Mouse (Mus musculus) urinary bladder, postnatal 25 days (tissue): ENCODE measurements around the gene Nt5dc2.

ENCODE experiments used
- DNase-seq: peaks from one replicate; pipeline ENCODE4 v3.0.0; 2022; ENCODE audit warnings: low spot score

Nt5dc2 gene

DNA sequence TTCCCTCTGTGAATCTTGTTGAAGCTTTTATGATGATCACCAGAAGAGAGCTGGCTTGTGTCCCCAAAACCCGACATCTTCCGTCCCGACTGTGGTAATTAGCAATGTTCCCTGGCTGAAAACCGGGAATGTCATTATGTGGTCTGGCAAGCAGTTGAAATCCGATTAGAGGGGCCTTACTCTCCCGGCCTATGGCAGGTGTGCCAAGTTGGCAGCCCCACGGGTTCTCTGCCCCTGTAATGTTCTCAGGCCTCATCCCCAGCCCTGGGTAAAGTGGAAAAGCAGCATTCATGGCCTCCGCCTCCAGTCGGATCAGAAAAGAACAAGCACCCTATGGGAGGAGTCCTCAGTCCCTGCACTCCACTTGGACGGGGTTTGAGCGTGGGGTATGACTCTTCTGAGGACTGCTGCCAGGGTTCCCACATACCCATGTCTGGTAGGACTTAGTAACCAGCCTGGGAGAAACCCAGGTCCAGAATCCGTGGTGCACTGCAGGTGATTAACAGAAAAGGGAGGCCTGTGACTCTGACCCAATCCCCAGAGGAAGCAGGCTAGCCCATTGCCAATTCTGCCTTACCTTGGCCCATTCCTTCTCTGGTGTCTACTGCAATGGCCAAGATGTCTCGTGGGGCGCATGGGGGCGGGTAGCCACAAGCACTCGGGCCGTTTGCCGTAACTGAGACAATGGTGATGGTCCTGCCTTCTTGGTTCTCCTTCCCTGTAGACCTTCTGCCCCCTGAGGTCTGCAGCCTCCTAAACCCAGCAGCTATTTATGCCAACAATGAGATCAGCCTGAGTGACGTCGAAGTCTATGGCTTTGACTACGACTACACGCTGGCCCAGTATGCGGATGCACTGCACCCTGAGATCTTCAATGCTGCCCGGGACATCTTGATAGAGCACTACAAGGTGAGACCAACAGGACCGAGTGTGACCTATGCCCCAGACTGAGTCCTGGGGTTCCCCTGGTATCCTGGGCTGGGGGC is 3.5 kb downstream of the Nt5dc2 start:
- DNase-seq: no peak

DNA sequence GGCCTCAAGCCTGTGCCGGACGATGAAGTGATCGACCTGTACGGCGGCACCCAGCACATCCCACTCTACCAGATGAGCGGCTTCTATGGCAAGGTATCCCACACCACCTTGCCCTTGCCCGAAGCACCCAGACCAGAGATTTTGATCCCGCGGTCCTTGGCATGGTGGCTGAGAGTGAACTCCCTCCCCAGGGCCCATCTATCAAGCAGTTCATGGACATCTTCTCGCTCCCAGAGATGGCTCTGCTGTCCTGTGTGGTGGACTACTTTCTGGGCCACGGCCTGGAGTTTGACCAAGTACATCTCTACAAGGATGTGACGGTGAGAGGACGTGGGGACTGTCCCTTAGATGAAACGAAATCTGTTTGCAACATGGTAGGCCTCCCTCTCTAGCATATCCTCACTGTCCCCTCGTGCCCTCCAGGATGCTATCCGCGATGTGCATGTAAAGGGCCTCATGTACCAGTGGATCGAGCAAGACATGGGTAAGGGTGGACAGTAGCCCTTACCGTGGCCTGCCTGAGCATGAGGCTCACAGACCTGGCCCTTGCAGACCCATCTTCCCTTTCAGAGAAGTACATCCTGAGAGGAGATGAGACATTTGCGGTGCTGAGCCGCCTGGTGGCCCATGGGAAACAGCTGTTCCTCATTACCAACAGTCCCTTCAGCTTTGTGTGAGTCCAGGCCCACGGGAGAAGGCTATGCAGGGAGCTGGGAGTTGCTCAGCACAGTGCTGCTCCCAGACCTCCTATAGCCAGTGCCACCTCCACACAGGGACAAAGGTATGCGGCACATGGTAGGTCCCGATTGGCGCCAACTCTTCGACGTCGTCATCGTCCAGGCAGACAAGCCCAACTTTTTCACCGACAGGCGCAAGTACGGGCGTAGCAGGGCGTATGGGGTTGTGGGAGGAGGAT is 4.9 kb downstream of the Nt5dc2 start:
- no peak for DNase-seq

DNA sequence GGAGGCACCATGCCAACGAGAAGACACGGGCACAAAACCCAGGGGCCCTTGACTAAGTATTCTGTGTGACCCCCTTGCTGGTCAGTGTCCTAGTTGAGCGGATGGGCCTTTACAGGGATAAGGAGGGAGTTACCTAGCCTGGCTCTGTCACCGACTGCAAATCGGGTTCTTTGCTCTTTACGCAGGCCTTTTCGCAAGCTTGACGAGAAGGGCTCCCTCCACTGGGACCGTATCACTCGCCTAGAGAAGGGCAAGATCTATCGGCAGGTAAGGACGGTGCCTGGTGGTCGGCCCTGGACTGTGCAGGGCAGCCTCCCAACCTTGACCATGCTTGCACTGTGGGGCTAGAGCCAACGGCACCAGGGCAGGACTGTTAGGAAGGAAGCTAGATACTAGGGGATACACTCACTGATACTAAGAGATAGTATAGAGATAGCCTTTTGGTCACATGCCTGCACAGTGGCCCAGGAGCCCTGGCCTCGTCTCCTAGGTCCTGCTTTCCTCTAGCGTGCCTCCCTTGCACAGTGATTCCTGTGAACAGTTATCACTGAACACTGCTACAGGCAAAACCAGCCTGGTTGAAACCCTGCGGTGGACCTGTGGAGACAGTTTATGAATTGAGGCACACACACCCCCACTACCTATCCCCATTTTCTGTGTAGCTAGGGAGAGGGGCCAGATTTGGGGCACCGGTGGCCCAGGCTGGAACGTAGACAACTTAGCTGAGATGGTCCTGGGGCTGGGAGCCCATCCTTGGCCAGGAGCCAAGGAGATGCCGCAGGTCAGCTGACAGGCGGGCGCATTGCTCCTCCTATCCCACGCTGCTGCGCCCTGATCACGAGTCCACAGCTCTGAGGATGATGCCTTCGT is 5.8 kb downstream of the Nt5dc2 start:
- no peak for DNase-seq

GRCm38 (mm10) chr14:31137281-31137595 is 6.4 kb downstream of the Nt5dc2 start:
- DNase-seq: no peak

GRCm38 (mm10) chr14:31137791-31138190 is 6.9 kb downstream of the Nt5dc2 start:
- DNase-seq: no peak

DNA sequence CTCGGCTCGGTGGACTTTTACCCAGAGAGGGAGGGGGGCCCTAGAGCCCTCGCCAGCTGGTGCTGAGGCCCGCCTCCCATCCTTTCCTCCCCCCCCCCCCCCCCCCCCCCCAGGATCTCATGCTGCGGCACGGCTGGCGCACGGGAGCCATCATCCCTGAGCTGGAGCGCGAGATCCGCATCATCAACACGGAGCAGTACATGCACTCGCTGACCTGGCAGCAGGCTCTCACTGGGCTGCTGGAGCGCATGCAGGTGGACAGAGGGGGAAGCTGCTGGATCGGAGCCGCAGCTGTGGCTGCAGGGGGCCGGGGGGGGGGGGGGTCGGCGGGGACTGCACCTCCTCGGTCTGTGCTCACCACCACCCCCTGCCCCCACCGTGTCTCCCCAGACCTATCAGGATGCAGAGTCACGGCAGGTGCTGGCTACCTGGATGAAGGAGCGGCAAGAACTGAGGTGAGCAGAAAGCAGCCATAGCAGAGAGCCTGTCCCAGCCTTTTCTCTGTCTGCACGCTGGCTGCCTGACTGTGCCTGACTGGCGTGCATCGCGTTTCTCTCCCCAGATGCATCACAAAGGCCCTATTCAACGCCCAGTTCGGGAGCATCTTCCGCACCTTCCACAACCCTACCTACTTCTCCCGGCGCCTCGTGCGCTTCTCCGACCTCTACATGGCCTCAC is 7.5 kb downstream of the Nt5dc2 start:
- no peak for DNase-seq

DNA sequence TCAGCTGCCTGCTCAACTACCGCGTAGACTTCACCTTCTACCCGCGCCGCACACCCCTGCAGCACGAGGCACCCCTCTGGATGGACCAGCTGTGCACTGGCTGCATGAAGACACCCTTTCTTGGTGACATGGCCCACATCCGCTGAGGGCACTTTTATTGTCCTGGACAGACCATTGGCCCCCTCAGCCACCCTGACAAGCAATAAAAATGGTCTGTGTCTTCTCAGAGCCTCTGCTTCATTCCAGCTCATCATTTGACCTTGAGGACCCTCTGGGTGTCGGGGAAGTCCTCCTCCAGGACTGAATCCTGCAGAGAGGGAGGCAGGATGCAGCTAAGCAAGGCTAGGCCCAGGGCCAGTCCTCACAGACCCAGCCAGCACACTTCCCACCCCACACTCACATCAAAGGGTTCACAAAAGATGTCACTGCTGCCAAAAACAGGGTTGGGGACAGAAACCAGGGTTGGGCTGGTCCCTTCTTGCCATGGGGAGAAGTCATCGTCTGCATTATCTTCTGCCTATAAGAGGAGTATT is 8.1 kb downstream of the Nt5dc2 start:
- DNase-seq: no peak

- no peak for DNase-seq
Measured at GRCm38 (mm10) chr14:31139666-31140065, 8.8 kb downstream of the Nt5dc2 start.

DNA sequence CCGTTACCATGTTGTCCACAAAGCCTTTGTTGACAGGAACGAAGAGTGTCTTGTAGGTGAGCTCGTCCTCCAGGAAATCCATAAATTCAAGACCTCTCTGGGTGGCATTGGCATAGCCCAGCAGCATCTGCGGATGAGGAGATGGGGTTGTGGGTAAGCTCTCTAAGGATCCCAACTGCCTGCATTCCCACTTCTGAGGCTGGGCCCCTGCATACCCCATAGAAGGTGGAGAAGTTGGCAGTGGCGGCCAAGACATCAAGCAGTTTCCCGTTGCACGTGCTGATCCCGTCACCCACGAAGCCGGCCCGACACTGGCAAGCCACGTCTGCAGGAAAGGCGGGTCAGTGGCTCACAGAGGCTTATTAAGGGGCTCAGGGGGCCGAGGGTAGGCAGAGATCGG is 9.3 kb downstream of the Nt5dc2 start:
- DNase-seq: no peak

DNA sequence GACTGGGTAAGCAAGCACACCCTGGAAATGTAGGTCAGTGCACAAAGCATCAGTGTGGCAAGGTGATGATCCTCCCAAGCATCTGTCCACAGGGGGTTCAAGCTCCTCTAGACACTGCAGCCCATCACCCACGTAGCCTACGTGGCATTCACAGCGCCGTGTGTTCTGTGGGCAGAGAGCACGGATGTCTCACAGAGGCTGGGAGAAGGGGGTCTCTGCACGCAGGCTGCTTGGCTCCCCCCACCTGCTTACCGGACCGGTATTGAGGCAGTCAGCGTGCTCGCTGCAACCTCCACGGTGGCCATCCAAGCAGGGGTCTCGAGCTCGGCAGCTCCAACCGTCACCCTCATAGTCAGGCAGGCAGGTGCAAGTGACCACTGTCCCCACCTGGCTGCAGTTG is 10.2 kb downstream of the Nt5dc2 start:
- DNase-seq: no peak

DNA sequence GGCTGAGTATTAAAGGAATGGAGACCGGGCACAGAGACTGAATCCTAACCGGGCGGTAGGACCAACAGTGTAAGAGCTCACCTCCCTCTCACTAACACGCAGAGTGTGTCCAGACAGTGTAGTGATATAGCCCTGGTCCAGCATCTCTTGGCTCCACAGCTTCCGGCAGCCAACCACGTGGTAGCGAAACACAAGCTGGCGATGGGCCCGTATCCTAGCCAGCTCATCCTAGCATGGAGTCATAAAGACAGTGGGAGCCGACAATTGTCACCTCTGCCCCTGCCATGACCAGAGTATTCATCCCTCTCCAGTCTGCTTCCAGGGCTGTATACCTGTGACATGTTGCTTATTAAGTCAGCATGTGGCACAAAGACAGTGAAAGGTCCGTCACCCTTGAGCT is 14.8 kb downstream of the Nt5dc2 start:
- no peak for DNase-seq

GRCm38 (mm10) chr14:31160196-31161150 is 29.6 kb downstream of the Nt5dc2 start:
- DNase-seq: no peak

GRCm38 (mm10) chr14:31161191-31161590 is 30.3 kb downstream of the Nt5dc2 start:
- DNase-seq: no peak

DNA sequence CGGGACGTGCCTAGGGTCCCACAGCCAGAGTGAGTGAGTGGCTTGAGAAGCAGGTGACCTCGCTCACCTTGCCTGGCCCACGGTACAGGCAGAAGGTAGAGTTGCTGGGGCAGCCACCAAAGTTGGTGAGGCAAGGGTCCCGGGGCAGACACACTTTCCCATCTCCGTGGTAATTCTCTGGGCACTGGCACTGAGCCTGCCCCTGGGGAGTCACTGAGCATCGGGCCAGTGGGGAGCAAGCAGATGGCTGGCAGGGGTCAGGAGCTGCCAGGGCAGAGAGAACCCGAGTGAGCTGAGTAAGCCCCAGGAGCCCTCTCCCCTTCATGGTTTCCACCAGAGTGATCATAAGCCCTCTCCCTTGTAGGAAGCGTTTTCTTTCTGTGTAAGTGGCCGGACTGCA is 30.8 kb downstream of the Nt5dc2 start:
- no peak for DNase-seq

DNA sequence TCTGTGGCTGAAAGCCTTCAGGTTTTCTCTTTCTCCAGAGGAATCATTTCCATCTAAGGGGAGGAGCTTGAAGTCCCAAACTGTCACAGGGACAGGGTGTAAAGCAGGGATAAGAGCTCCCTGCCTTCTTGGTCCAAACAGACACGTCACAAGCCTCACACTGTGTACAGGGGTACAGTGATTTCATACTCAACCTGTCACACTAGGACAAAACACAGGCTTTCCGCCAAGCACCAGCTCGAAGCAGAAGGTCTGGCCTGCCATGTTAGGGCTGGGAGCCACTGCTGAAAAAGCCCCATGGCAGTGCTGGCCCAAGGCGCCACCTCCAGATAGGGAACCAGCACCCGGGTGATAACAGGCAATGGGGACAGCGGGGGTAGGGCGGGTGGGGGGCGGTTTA is 33.2 kb downstream of the Nt5dc2 start:
- no peak for DNase-seq

GRCm38 (mm10) chr14:31165010-31165409 is 34.2 kb downstream of the Nt5dc2 start:
- no peak for DNase-seq

DNA sequence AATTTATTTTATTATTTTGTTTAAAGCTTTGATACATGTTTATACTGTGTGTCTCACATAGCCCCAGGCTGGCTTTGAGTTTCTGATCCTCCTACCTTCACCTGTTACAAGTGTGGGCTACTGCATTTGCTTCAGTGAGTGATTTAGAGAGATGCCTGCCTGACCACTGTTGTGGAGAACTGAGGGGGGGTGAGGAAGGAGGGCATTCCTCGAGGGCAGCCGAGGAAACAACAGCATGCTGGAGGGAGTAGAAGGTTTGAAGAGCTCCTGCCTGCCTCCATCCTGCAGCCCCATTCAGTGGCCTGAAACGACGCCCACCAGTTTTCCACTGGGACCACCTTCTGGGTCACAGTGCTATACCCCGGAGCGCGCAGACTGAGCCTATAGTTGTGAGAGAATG is 34.6 kb downstream of the Nt5dc2 start:
- no peak for DNase-seq

DNA sequence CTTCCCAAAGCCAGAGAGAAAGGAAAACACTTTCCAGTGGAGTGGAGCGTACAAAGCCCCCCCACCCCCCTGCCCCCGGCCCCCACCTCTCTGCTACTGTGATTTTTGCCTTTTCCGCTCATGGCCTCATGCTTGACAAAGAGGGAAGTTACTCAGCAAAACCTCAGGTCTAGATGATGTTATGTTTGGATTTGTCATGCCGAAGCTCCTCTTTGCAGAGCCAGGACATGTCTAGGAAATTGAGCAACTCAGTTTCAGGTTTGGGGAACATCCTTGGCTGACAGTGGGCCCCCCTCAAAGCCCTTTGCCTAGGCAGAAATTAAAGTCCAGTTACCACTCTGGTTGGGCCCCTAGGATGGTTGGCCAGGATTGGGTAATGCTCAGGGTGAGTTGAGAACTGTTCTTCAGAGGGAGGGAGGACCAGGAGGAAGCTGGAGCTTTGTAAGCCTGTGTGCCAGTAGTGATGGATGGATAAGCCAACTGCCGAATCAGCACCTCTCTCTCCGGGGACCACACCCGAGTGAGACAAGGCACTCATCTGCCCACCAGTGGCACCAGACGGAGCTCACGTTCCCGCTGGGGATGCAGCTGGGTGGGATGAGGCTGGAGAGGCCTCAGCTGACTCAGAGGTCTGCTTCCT is 35.3 kb downstream of the Nt5dc2 start:
- DNase-seq: no peak

GRCm38 (mm10) chr14:31166827-31167226 is 36.0 kb downstream of the Nt5dc2 start:
- DNase-seq: no peak

- DNase-seq: no peak
Measured at GRCm38 (mm10) chr14:31168425-31168824, 37.6 kb downstream of the Nt5dc2 start, which contains the start of gene Stab1. TSS of gene Stab1 (minus strand) at chr14:31168641.
